Mouse (Mus musculus) heart, postnatal 0 days (tissue): ENCODE measurements around the gene Pabpn1l. TPM values are rescaled to one million over a fixed set of nuclear protein-coding genes. Genes with fewer than 3 reads are reported as not detected.

Experiments
- ATAC-seq: fragments of 200-750 bp; cut with Nextera tagmentation; 2 replicates; pipeline ENCODE4 v1.8.0; 2017; ENCODE audit warnings: low read depth, moderate number of reproducible peaks, moderate library complexity; ENCODE audit not compliant: insufficient read depth
- DNase-seq: peaks from one replicate; pipeline ENCODE4 v3.0.0-alpha.2; 2016; ENCODE audit warnings: low spot score
- H3K27ac ChIP-seq: fragments of 300-500 bp; sonication (generic); 2 replicates; pipeline ENCODE4 v1.5.1; 2014; ENCODE audit warnings: low read depth, mild to moderate bottlenecking
- H3K27me3 ChIP-seq: fragments of 300-500 bp; sonication (generic); 2 replicates; pipeline ENCODE4 v1.6.1; 2014; ENCODE audit warnings: low read length, mixed read lengths; ENCODE audit not compliant: control insufficient read depth, insufficient read depth
- H3K36me3 ChIP-seq: fragments of 300-500 bp; sonication (generic); replicated peaks from 2 replicates; pipeline ENCODE4 v1.6.1; 2014; ENCODE audit warnings: low read length, mixed read lengths; ENCODE audit not compliant: control insufficient read depth, insufficient read depth
- H3K4me1 ChIP-seq: fragments of 300-500 bp; sonication (generic); 2 replicates; pipeline ENCODE4 v1.6.1; 2014; ENCODE audit warnings: antibody characterized with exemption; ENCODE audit not compliant: control insufficient read depth, insufficient read depth
- H3K4me2 ChIP-seq: fragments of 300-500 bp; sonication (generic); 2 replicates; pipeline ENCODE4 v1.6.1; 2014; ENCODE audit warnings: low read depth, mild to moderate bottlenecking, low read length, moderate library complexity
- H3K4me3 ChIP-seq: fragments of 300-500 bp; sonication (generic); 2 replicates; pipeline ENCODE4 v1.5.1; 2014; ENCODE audit warnings: low read depth, low read length
- H3K9ac ChIP-seq: fragments of 300-500 bp; sonication (generic); replicated peaks from 2 replicates; pipeline ENCODE4 v1.6.1; 2014; ENCODE audit warnings: low read depth, low read length, mixed read lengths
- H3K9me3 ChIP-seq: fragments of 300-500 bp; sonication (generic); replicated peaks from 2 replicates; pipeline ENCODE4 v1.6.1; 2016; ENCODE audit warnings: low read length; ENCODE audit not compliant: control insufficient read depth
- CTCF ChIP-seq: IDR thresholded peaks from 2 replicates; pipeline ENCODE4 v1.5.1; 2016; ENCODE audit warnings: antibody characterized with exemption, control low read depth, low read depth
- EP300 ChIP-seq: IDR thresholded peaks from 2 replicates; pipeline ENCODE4 v1.6.1; 2016; ENCODE audit warnings: antibody characterized with exemption, low read depth
- WGBS: fragments of 180-500 bp; shearing (Covaris S2); extraction: QIAGEN DNeasy Blood & Tissue Kit; methylation state at CpG from one replicate; pipeline ENCODE4 v1.1.7; 2014; 5-methylcytosine and 5-hydroxymethylcytosine counted together
- polyA plus RNA-seq: library from polyadenylated mRNA; unstranded; fragments of >200 nt; fragmentation: Nextera tagmentation; extraction: Ambion mirVana; gene quantifications from 2 replicates; pipeline ENCODE4 v1.2.1, GENCODE M21; 2015
- total RNA-seq: library from RNA; depleted of rRNA; stranded (reverse); fragments of >200 nt; gene quantifications from 2 replicates; pipeline ENCODE4 v1.2.3, GENCODE M21; 2014; ENCODE audit warnings: low replicate concordance

Gene Pabpn1l
- total and polyA plus RNA-seq, 2 experiments from 2014 or later, result not detected

DNA sequence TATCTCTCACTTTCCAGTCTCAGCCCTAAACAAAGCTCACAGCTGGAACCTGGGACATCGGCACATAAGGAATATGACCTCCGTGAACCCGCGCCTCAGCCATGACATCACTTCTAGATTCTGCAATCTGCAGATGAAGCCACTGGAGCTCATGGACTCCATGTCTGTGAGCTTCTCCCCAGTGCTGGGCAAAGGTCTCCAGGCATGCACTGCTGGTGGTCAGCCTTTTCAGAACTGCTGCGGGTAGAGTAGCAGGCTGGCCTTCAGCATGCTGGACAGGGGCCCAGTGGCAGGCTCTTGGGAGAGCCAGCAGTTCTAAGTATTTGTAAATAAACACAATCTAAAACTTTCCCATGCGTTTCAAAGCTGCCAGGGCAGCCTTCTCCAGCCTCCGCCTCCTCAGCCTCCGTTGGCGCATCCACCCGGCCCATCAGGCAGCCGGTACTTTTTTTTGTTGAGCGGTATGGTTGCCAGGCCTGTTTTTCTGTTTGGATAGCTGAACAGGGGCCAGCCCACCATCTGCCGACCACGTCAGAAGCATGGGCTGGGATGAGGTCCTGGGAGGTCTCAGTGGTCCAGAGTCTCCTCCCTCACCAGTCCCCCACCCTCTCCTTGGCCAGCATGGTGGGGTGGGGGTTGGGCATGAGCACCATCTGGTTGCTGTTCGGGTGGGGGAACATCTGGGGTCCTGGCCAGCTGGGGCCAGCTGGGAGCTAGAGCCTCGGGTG, 17.1 kb upstream of the Pabpn1l start:
- H3K4me2 ChIP-seq, result no peak overlapping the region
- no peaks in the 10 kb centered on the region for H3K27me3 ChIP-seq
- peaks cover 20% of the 10 kb centered on the region; the same call in 1 of the 2 replicates for H3K4me1 ChIP-seq
- no peak for DNase-seq
- H3K9ac ChIP-seq, result no peak overlapping the region
- no peaks in the 10 kb centered on the region for H3K9me3 ChIP-seq
- TF ChIP-seq EP300 (no peak), CTCF (no peak)
- no peak overlapping the region for H3K4me3 ChIP-seq
- no peak overlapping the region for H3K27ac ChIP-seq
- H3K36me3 ChIP-seq, result peaks cover 20% of the 10 kb centered on the region
- whole genome bisulfite sequencing, result 57% methylated on average over 16 of the region's 16 CpGs
- no peak for ATAC-seq

DNA sequence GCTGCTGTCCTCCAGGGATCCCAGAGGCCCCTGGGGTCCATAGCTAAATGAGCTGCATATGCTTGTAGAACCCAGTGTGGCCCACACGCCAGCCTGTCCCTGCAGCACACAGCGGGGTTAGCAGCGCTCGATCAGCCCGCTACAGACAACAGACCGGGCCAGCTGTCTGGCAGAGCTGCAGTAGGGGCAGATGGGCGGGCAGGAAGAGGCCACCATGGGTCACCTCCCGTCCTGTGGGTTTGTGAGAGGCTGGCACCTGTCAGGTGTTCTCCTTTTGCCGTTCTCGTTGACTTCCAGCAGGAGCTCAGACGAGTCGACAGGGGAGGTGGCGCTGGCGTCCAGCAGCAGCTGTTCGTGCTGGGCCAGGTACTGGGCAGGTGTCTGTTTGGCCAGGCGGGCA, 16.1 kb upstream of the Pabpn1l start:
- H3K4me1 ChIP-seq, result peaks cover 20% of the 10 kb centered on the region; the same call in 1 of the 2 replicates
- no peak for ATAC-seq
- H3K36me3 ChIP-seq, result peaks cover 29% of the 10 kb centered on the region

DNA sequence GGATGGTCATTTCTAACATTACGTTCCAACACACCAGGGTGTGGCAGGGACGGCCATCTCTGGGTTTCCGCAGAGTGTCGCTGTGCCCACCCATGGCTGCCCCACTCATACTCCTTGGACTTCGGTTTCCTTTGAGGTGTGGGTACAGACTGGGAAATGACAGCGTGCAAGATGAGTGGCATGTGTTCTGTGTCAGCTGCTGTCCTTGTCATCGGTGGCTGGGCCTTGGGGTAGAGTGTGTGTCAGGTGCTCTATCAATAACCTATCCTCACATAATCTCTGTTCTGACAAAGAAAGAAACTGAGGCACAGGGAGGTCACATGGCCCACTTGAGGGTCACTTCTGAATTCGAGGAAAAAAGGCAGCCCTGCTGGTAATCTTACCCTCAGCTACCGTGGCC, 14.7 kb upstream of the Pabpn1l start:
- H3K27ac ChIP-seq, result no peak overlapping the region
- H3K27me3 ChIP-seq, result no peaks in the 10 kb centered on the region
- DNase-seq (no peak), ATAC-seq (no peak)
- peaks cover 32% of the 10 kb centered on the region for H3K36me3 ChIP-seq
- H3K4me1 ChIP-seq, result peaks cover 14% of the 10 kb centered on the region; the same call in 1 of the 2 replicates
- no peak for TF ChIP-seq CTCF
- TF ChIP-seq EP300, result no peak
- no peak overlapping the region for H3K9ac ChIP-seq
- H3K4me3 ChIP-seq, result no peak overlapping the region
- H3K4me2 ChIP-seq, result no peak overlapping the region
- WGBS, result 75% methylated on average over 9 of the region's 9 CpGs
- no peaks in the 10 kb centered on the region for H3K9me3 ChIP-seq

More for the DNA sequence above, 16.1 kb upstream of the Pabpn1l start:
- Histone ChIP-seq H3K9me3 (no peaks in the 10 kb centered on the region), H3K4me3 (no peak overlapping the region), H3K9ac (no peak overlapping the region), H3K27me3 (no peaks in the 10 kb centered on the region), H3K4me2 (no peak overlapping the region), H3K27ac (no peak overlapping the region)
- TF ChIP-seq EP300 (no peak), CTCF (no peak)
- 84% methylated on average over 16 of the region's 16 CpGs for WGBS
- no peak for DNase-seq

DNA sequence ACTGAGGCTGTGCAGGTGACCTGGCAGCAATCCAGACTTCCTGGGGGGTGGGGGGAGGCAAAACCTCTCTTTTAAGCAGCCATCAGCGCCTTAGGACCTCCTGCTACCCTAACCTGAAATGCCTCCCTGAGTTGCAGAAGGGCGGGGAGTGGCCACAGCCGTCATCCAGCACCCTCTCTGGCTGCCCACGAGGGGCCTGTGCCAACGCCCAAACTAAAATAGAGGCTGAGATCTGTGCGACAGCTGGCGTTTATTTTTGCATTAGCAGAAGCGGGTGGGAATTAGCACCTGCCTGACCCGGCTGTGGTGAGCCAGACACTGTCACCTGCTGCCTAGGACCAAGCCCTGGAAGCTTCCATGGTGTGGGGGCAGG, 14.2 kb upstream of the Pabpn1l start:
- TF ChIP-seq EP300 (no peak), CTCF (no peak)
- no peaks in the 10 kb centered on the region for H3K9me3 ChIP-seq
- no peak overlapping the region for H3K4me2 ChIP-seq
- no peak overlapping the region for H3K27ac ChIP-seq
- H3K27me3 ChIP-seq, result no peaks in the 10 kb centered on the region
- 42% methylated on average over 9 of the region's 9 CpGs for WGBS
- H3K9ac ChIP-seq, result no peak overlapping the region
- H3K4me3 ChIP-seq, result no peak overlapping the region
- H3K36me3 ChIP-seq, result peaks cover 36% of the 10 kb centered on the region
- H3K4me1 ChIP-seq, result peaks cover 13% of the 10 kb centered on the region; the same call in 1 of the 2 replicates
- peak; percentile 51 for ATAC-seq
- peak; percentile 46 for DNase-seq

DNA sequence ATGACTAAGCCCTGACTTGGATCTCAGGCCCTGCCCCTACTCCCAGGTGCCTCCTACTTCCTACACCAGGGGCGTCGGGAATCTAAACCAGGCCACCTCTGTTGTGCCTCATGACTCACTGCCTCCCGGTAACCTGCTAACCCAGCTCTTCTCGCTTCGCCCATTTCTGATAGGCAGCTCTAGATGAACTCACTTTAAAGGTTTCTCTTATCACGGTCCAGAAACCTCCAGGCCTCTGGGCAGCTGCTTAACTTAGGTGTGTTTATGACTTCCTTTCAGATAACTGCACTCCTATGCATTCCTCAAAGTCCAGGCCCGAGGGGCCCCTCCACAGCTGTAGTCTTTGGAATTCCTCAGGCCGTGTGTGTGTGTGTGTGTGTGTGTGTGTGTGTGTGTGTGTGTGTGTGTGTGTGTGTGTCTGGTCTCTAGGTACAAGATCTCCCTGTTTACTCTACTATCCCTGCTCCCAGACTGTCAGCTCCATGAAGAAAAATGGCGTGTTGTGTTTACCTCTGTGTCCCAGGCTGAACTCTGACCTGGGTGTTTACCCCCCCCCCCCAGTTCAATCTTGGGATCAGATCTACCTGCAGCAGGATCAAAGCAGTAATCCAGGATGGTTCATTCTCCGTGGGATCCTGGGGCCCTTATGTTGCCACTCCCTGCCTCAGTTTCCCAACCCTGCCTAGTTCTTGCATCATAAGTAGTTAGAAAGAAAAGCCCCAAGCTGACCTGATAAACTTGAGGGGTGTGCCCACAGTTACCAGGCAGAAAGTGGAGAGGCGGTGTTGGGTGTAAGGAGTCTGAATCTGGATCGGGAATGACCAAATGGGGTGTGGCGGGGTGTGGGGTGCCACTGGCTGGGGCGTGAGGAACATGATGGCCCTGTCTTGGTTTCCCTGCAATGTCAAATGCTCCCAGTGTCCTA, 13.6 kb upstream of the Pabpn1l start:
- H3K4me1 ChIP-seq, result peaks cover 13% of the 10 kb centered on the region; the same call in 1 of the 2 replicates
- peaks cover 38% of the 10 kb centered on the region for H3K36me3 ChIP-seq
- no peak overlapping the region for H3K4me2 ChIP-seq
- H3K9ac ChIP-seq, result no peak overlapping the region
- WGBS, result 46% methylated on average over 14 of the region's 14 CpGs
- no peak for TF ChIP-seq EP300
- TF ChIP-seq CTCF, result no peak
- ATAC-seq (no peak; the same call in 1 of the 2 replicates), DNase-seq (no peak)
- no peak overlapping the region for H3K27ac ChIP-seq
- no peaks in the 10 kb centered on the region for H3K27me3 ChIP-seq
- H3K4me3 ChIP-seq, result no peak overlapping the region
- no peaks in the 10 kb centered on the region for H3K9me3 ChIP-seq
